Mouse (Mus musculus) cerebellum, adult 18-20 months (tissue): Measurements from ENCODE around the gene Ceacam2.
"Not testable (repeated sequence)": the region's sequence is repeated elsewhere in the genome, so short reads cannot be mapped to it uniquely, and the experiment has no call there.

Experiments used
- DNase-seq, 2 experiments: peaks; one replicate each; pipeline ENCODE4 v3.0.0; 2021

Gene Ceacam2

GRCm38 (mm10) chr7:25539376-25539907 is at the start of gene Ceacam2:
Ceacam2 (minus strand) TSS chr7:25539857.
- DNase-seq, result not testable (repeated sequence)

GRCm38 (mm10) chr7:25585351-25586204 is 45.9 kb upstream of the Ceacam2 start:
- DNase-seq, result no peak

GRCm38 (mm10) chr7:25584651-25585050 is 45.0 kb upstream of the Ceacam2 start:
- DNase-seq, result no peak

- DNase-seq, result no peak
Measured at GRCm38 (mm10) chr7:25582301-25582810, 42.7 kb upstream of the Ceacam2 start.

GRCm38 (mm10) chr7:25579441-25579840 is 39.8 kb upstream of the Ceacam2 start:
- DNase-seq, result no peak

GRCm38 (mm10) chr7:25576793-25577437 is 37.3 kb upstream of the Ceacam2 start:
- DNase-seq, result not testable (repeated sequence)

- DNase-seq, result not testable (repeated sequence)
Measured at GRCm38 (mm10) chr7:25576308-25576707, 36.7 kb upstream of the Ceacam2 start.

GRCm38 (mm10) chr7:25575870-25576269 is 36.2 kb upstream of the Ceacam2 start:
- DNase-seq, result no peak

- no peak for DNase-seq
Measured at GRCm38 (mm10) chr7:25575105-25575504, 35.4 kb upstream of the Ceacam2 start.

GRCm38 (mm10) chr7:25573806-25574205 is 34.1 kb upstream of the Ceacam2 start:
- not testable (repeated sequence) for DNase-seq

- no peak for DNase-seq
Measured at GRCm38 (mm10) chr7:25568721-25569120, 29.1 kb upstream of the Ceacam2 start.

- DNase-seq, result peak in 1 of 2 experiments; percentile 7
Measured at GRCm38 (mm10) chr7:25541464-25541863, 1.8 kb upstream of the Ceacam2 start.

GRCm38 (mm10) chr7:25539954-25540353 is 297 bp upstream of the Ceacam2 start:
- not testable (repeated sequence) for DNase-seq

GRCm38 (mm10) chr7:25530837-25531236 is 8.8 kb downstream of the Ceacam2 start:
- no peak for DNase-seq

GRCm38 (mm10) chr7:25516070-25516777 is 23.4 kb downstream of the Ceacam2 start:
- not testable (repeated sequence) for DNase-seq

GRCm38 (mm10) chr7:25515667-25516066 is 24.0 kb downstream of the Ceacam2 start:
- not testable (repeated sequence) for DNase-seq

- no peak for DNase-seq
Measured at GRCm38 (mm10) chr7:25509925-25510324, 29.7 kb downstream of the Ceacam2 start.

GRCm38 (mm10) chr7:25494649-25495048 is 45.0 kb downstream of the Ceacam2 start:
- DNase-seq, result no peak

- not testable (repeated sequence) for DNase-seq
Measured at GRCm38 (mm10) chr7:25490698-25491097, 49.0 kb downstream of the Ceacam2 start.

GRCm38 (mm10) chr7:25489382-25489781 is 50.3 kb downstream of the Ceacam2 start:
- not testable (repeated sequence) for DNase-seq

- peak; percentile 13 to 14 for DNase-seq
Measured at GRCm38 (mm10) chr7:25486186-25486585, 53.5 kb downstream of the Ceacam2 start.

GRCm38 (mm10) chr7:25485061-25485460 is 54.6 kb downstream of the Ceacam2 start:
- DNase-seq, result no peak
